Mouse (Mus musculus) neural tube, postnatal 0 days (tissue): ENCODE results near the gene Phex. TPM values are rescaled to one million over a fixed set of nuclear protein-coding genes. Genes with fewer than 3 reads are reported as not detected.

ENCODE experiments used
- microRNA-seq: library from miRNA; unstranded; fragments of <30 nt; microRNA quantifications from one replicate; pipeline ENCODE4, GENCODE M21; 2016
- polyA plus RNA-seq: library from polyadenylated mRNA; unstranded; fragments of >200 nt; fragmentation: Nextera tagmentation; extraction: Ambion mirVana; gene quantifications from 2 replicates; pipeline ENCODE4 v1.2.1, GENCODE M21; 2015

The Phex gene
- 0.15 and 0.19 TPM in 2 replicates for polyA plus RNA-seq

GRCm38 (mm10) chrX:157415212-157415611 lies at the start of gene Phex:
TSS of gene Phex (minus strand) at chrX:157415312.

Small RNAs within 50 kb of the gene (microRNA-seq; reads per million reads assigned to microRNA genes)
- gene Gm23798: not detected

Other genes starting within 250 kb of the Phex start
- gene Sms, start 77.0 kb upstream of the Phex start, polyA plus RNA-seq: 184 and 220 TPM in 2 replicates
- gene Yy2, start 153.7 kb upstream of the Phex start, polyA plus RNA-seq: 0.14 and 1.5 TPM in 2 replicates
- gene Mbtps2, start 183.4 kb upstream of the Phex start, polyA plus RNA-seq: 16.9 and 17.4 TPM in 2 replicates